Mouse (Mus musculus): ENCODE data around the gene Slc22a3.

- TF ChIP-seq CTCF (IDR thresholded peaks at IDR 0.05; ENCODE audit: low read depth), result no peak
- TF ChIP-seq EP300 (IDR thresholded peaks at IDR 0.05; ENCODE audit: low read depth), result no peak
These were observed 471 bp downstream of the Slc22a3 start for GRCm38 (mm10) chr17:12506903-12507563.
